30 mouse cellular contexts compared by ENCODE assay signal in genomic region chr4:88427630-88428239, GRCm38 (mm10). TPM values are rescaled to one million over a fixed set of nuclear protein-coding genes. Genes with fewer than 3 reads are reported as not detected.
DNase-seq lines count a peak whose midpoint lies in the region; ATAC-seq and TF ChIP-seq lines count a peak whose summit lies in the region.
"Had no signal": no experiment of that assay in that cellular context is flagged by ENCODE, and none has a peak within 500 bp of the region (broad histone marks: within the 10 kb centered on the region; RNA-seq: fewer than 3 reads in every experiment).

No protein-coding gene starts in this region.

- no peaks in the 10 kb centered on the region for H3K27me3 ChIP-seq in intestine, embryonic 14.5 days (replicated peaks; ENCODE audit: control insufficient read depth, insufficient read depth, low read length)
- H3K27me3 ChIP-seq in intestine, embryonic 15.5 days (replicated peaks): no peaks in the 10 kb centered on the region
- no peaks in the 10 kb centered on the region for H3K27me3 ChIP-seq in stomach, embryonic 14.5 days (ENCODE audit: control insufficient read depth, insufficient read depth, low read length)
- no peaks in the 10 kb centered on the region for H3K27me3 ChIP-seq in stomach, postnatal 0 days (ENCODE audit: control insufficient read depth, insufficient read depth, low read length)
- no peaks in the 10 kb centered on the region for H3K27me3 ChIP-seq in embryonic facial prominence, embryonic 15.5 days
- no peaks in the 10 kb centered on the region for H3K27me3 ChIP-seq in limb, embryonic 15.5 days
- no peaks in the 10 kb centered on the region for H3K27me3 ChIP-seq in heart, embryonic 10.5 days (ENCODE audit: insufficient read depth, poor library complexity, severe bottlenecking)
- H3K27me3 ChIP-seq: CH12.LX; heart, embryonic 12.5 days; heart, embryonic 15.5 days; hindbrain, embryonic 13.5 days had no signal

- H3K36me3 ChIP-seq in intestine, embryonic 14.5 days (ENCODE audit: control insufficient read depth, insufficient read depth, low read length): peaks cover 2% of the 10 kb centered on the region; the same call in 1 of the 2 replicates
- no peaks in the 10 kb centered on the region for H3K36me3 ChIP-seq in intestine, embryonic 15.5 days
- no peaks in the 10 kb centered on the region for H3K36me3 ChIP-seq in stomach, embryonic 14.5 days (ENCODE audit: control insufficient read depth, insufficient read depth, low read length)
- no peaks in the 10 kb centered on the region for H3K36me3 ChIP-seq in stomach, postnatal 0 days (ENCODE audit: control insufficient read depth, insufficient read depth, low read length)
- no peaks in the 10 kb centered on the region for H3K36me3 ChIP-seq in embryonic facial prominence, embryonic 15.5 days
- no peaks in the 10 kb centered on the region for H3K36me3 ChIP-seq in limb, embryonic 15.5 days
- H3K36me3 ChIP-seq in heart, embryonic 10.5 days: no peaks in the 10 kb centered on the region
- H3K36me3 ChIP-seq: G1E; heart, embryonic 12.5 days; heart, embryonic 15.5 days; hindbrain, embryonic 10.5 days; hindbrain, embryonic 13.5 days had no signal

- no peak for TF ChIP-seq EP300 in stomach, postnatal 0 days (optimal IDR thresholded peaks at IDR 0.05)

- H3K4me3 ChIP-seq in intestine, embryonic 14.5 days (ENCODE audit: low read depth, low read length): no peak overlapping the region
- H3K4me3 ChIP-seq in intestine, embryonic 15.5 days (replicated peaks): no peak overlapping the region
- no peak overlapping the region for H3K4me3 ChIP-seq in stomach, embryonic 14.5 days (ENCODE audit: low read depth, low read length)
- no peak overlapping the region for H3K4me3 ChIP-seq in stomach, postnatal 0 days (ENCODE audit: low read depth, low read length)
- no peak overlapping the region for H3K4me3 ChIP-seq in embryonic facial prominence, embryonic 15.5 days (replicated peaks)
- H3K4me3 ChIP-seq in limb, embryonic 15.5 days: no peak overlapping the region
- H3K4me3 ChIP-seq in heart, embryonic 10.5 days: no peak overlapping the region
- H3K4me3 ChIP-seq: gastrocnemius, adult 2 months; heart, embryonic 12.5 days; heart, embryonic 15.5 days; hindbrain, embryonic 10.5 days; hindbrain, embryonic 13.5 days had no signal

- WGBS in intestine, embryonic 14.5 days: 73% methylated on average over 2 of the region's 2 CpGs
- 71% methylated on average over 2 of the region's 2 CpGs for WGBS in intestine, embryonic 15.5 days
- WGBS in stomach, embryonic 14.5 days: 76% methylated on average over 2 of the region's 2 CpGs
- WGBS in stomach, postnatal 0 days: 84% methylated on average over 2 of the region's 2 CpGs
- WGBS in embryonic facial prominence, embryonic 15.5 days: 35% methylated on average over 2 of the region's 2 CpGs
- 74% methylated on average over 2 of the region's 2 CpGs for WGBS in limb, embryonic 15.5 days
- WGBS in heart, embryonic 10.5 days: 85% methylated on average over 2 of the region's 2 CpGs

- no peaks in the 10 kb centered on the region for H3K4me1 ChIP-seq in intestine, embryonic 14.5 days (replicated peaks; ENCODE audit: control insufficient read depth, insufficient read depth, low read length)
- H3K4me1 ChIP-seq in intestine, embryonic 15.5 days (replicated peaks): no peaks in the 10 kb centered on the region
- no peaks in the 10 kb centered on the region for H3K4me1 ChIP-seq in stomach, embryonic 14.5 days (ENCODE audit: control insufficient read depth, insufficient read depth, low read length)
- no peaks in the 10 kb centered on the region for H3K4me1 ChIP-seq in stomach, postnatal 0 days (replicated peaks; ENCODE audit: control insufficient read depth, insufficient read depth)
- H3K4me1 ChIP-seq in embryonic facial prominence, embryonic 15.5 days: peaks cover 3% of the 10 kb centered on the region; the same call in 1 of the 2 replicates
- no peaks in the 10 kb centered on the region for H3K4me1 ChIP-seq in limb, embryonic 15.5 days
- no peaks in the 10 kb centered on the region for H3K4me1 ChIP-seq in heart, embryonic 10.5 days
- H3K4me1 ChIP-seq: heart, embryonic 12.5 days; heart, embryonic 15.5 days; hindbrain, embryonic 10.5 days; hindbrain, embryonic 13.5 days had no signal

- H3K9ac ChIP-seq in intestine, embryonic 14.5 days (ENCODE audit: low read length): no peak overlapping the region
- no peak overlapping the region for H3K9ac ChIP-seq in intestine, embryonic 15.5 days
- no peak overlapping the region for H3K9ac ChIP-seq in stomach, embryonic 14.5 days (replicated peaks; ENCODE audit: low read depth, low read length)
- no peak overlapping the region for H3K9ac ChIP-seq in stomach, postnatal 0 days (ENCODE audit: low read length)
- no peak overlapping the region for H3K9ac ChIP-seq in embryonic facial prominence, embryonic 15.5 days
- no peak overlapping the region for H3K9ac ChIP-seq in limb, embryonic 15.5 days
- H3K9ac ChIP-seq: forebrain, postnatal 0 days; heart, embryonic 12.5 days; heart, embryonic 15.5 days; hindbrain, embryonic 13.5 days had no signal

- no peak for DNase-seq in intestine, embryonic 14.5 days (ENCODE audit: low spot score)
- no peak for DNase-seq in stomach, postnatal 0 days (ENCODE audit: low spot score)
- no peak for DNase-seq in heart, embryonic 10.5 days (ENCODE audit: low spot score)
- DNase-seq: adrenal gland, adult 8-10 months; adrenal gland, postnatal 25 days; B cell, adult 2 months; cerebellum, adult 11-12 months; cerebellum, adult 8-10 months; cerebellum, postnatal 14 days; forebrain, postnatal 0 days; gastrocnemius, adult 2 months; gastrocnemius, postnatal 14 days; heart, adult 11 months; heart, postnatal 10 days; heart, postnatal 36 days had no signal

- no peaks in the 10 kb centered on the region for H3K9me3 ChIP-seq in intestine, embryonic 14.5 days (ENCODE audit: control insufficient read depth, low read length)
- no peaks in the 10 kb centered on the region for H3K9me3 ChIP-seq in intestine, embryonic 15.5 days
- no peaks in the 10 kb centered on the region for H3K9me3 ChIP-seq in stomach, embryonic 14.5 days (ENCODE audit: control insufficient read depth, low read depth, low read length)
- no peaks in the 10 kb centered on the region for H3K9me3 ChIP-seq in stomach, postnatal 0 days (ENCODE audit: control insufficient read depth, low read length)
- H3K9me3 ChIP-seq in embryonic facial prominence, embryonic 15.5 days (replicated peaks): no peaks in the 10 kb centered on the region
- H3K9me3 ChIP-seq in limb, embryonic 15.5 days: no peaks in the 10 kb centered on the region
- no peaks in the 10 kb centered on the region for H3K9me3 ChIP-seq in heart, embryonic 10.5 days
- H3K9me3 ChIP-seq: G1E; heart, embryonic 12.5 days; heart, embryonic 15.5 days; hindbrain, embryonic 10.5 days; hindbrain, embryonic 13.5 days had no signal

- ATAC-seq in intestine, embryonic 14.5 days (replicated peaks; ENCODE audit: low FRiP score, low TSS enrichment, low read depth): no peak
- ATAC-seq in intestine, embryonic 15.5 days: no peak
- no peak for ATAC-seq in stomach, embryonic 14.5 days (ENCODE audit: insufficient number of reproducible peaks, insufficient read depth, low FRiP score, low read depth)
- no peak for ATAC-seq in stomach, postnatal 0 days (ENCODE audit: low FRiP score, low TSS enrichment)
- ATAC-seq in embryonic facial prominence, embryonic 15.5 days (ENCODE audit: insufficient number of reproducible peaks, low FRiP score, low TSS enrichment, low read depth): no peak
- no peak for ATAC-seq in limb, embryonic 15.5 days (ENCODE audit: insufficient number of reproducible peaks, low FRiP score, low TSS enrichment, low read depth)
- no peak for ATAC-seq in megakaryocyte, adult 5-6 weeks (ENCODE audit: poor library complexity, severe bottlenecking)
- ATAC-seq: activated CD4-positive, CD25-positive, alpha-beta regulatory T cell, adult 4 months; forebrain, embryonic 14.5 days; forebrain, postnatal 0 days; hindbrain, embryonic 16.5 days; intestine, postnatal 0 days had no signal

- H3K4me2 ChIP-seq in intestine, embryonic 14.5 days (ENCODE audit: low read length): no peak overlapping the region
- H3K4me2 ChIP-seq in intestine, embryonic 15.5 days (replicated peaks): no peak overlapping the region
- H3K4me2 ChIP-seq in stomach, embryonic 14.5 days (replicated peaks; ENCODE audit: low read depth, low read length): no peak overlapping the region
- no peak overlapping the region for H3K4me2 ChIP-seq in stomach, postnatal 0 days (replicated peaks; ENCODE audit: low read depth)
- H3K4me2 ChIP-seq in embryonic facial prominence, embryonic 15.5 days (replicated peaks): no peak overlapping the region
- H3K4me2 ChIP-seq in limb, embryonic 15.5 days: no peak overlapping the region
- H3K4me2 ChIP-seq: heart, embryonic 12.5 days; heart, embryonic 15.5 days; hindbrain, embryonic 13.5 days had no signal

- H3K27ac ChIP-seq in intestine, embryonic 14.5 days (ENCODE audit: low read depth): peak overlapping the region; percentile 57; the same call in 1 of the 2 replicates
- no peak overlapping the region for H3K27ac ChIP-seq in intestine, embryonic 15.5 days
- H3K27ac ChIP-seq in stomach, embryonic 14.5 days (ENCODE audit: low read length): peak overlapping the region; percentile 33; the same call in 1 of the 2 replicates
- H3K27ac ChIP-seq in stomach, postnatal 0 days (replicated peaks): no peak overlapping the region
- peak overlapping the region; percentile 71 for H3K27ac ChIP-seq in embryonic facial prominence, embryonic 15.5 days (replicated peaks)
- peak overlapping the region; percentile 43; the same call in 1 of the 2 replicates for H3K27ac ChIP-seq in limb, embryonic 15.5 days
- H3K27ac ChIP-seq in heart, embryonic 10.5 days: no peak overlapping the region
- H3K27ac ChIP-seq: gastrocnemius, adult 2 months; heart, embryonic 15.5 days; hindbrain, embryonic 10.5 days; hindbrain, embryonic 13.5 days had no signal

- TF ChIP-seq CTCF in stomach, postnatal 0 days (IDR thresholded peaks at IDR 0.05; ENCODE audit: low read depth): no peak

RNA-seq across cellular contexts. Expression of gene Hacd4, which starts 11.0 kb away (rescaled TPM):
- polyA plus RNA-seq in intestine, embryonic 14.5 days (2014; fragmentation: Nextera tagmentation; extraction: Ambion mirVana): 16.7 and 19.4 TPM in 2 replicates
- polyA plus RNA-seq in intestine, embryonic 15.5 days (2015; fragmentation: Nextera tagmentation; extraction: Ambion mirVana): 12.2 and 12.7 TPM in 2 replicates
- 15.5 and 16.1 TPM in 2 replicates for polyA plus RNA-seq in stomach, embryonic 14.5 days (2014; fragmentation: Nextera tagmentation; extraction: Ambion mirVana)
- 8.5 and 9.2 TPM in 2 replicates for polyA plus RNA-seq in stomach, postnatal 0 days (2015; fragmentation: Nextera tagmentation; extraction: Ambion mirVana)
- polyA plus RNA-seq in embryonic facial prominence, embryonic 15.5 days (2015; fragmentation: Nextera tagmentation; extraction: Ambion mirVana): 11.8 and 12.1 TPM in 2 replicates
- 9.1 TPM in 2 replicates for polyA plus RNA-seq in limb, embryonic 15.5 days (2015; fragmentation: Nextera tagmentation; extraction: Ambion mirVana)
- total RNA-seq in megakaryocyte, adult 5-6 weeks (2015): 112 and 118 TPM in 2 replicates
- 70.7 and 72.7 TPM in 2 replicates for total RNA-seq in megakaryocyte, adult 5-6 weeks (2017)
- polyA plus RNA-seq in heart, embryonic 10.5 days (2016; fragmentation: Nextera tagmentation; extraction: Ambion mirVana): 5.5 and 8.2 TPM in 2 replicates
- polyA plus RNA-seq: G1E had no signal

Comparison
In these comparisons a context has a peak if more than half of its experiments do, and no peak if none do; other contexts are left out.
1. H3K27ac ChIP-seq: peak in intestine, embryonic 14.5 days (single experiment), stomach, embryonic 14.5 days (single experiment), embryonic facial prominence, embryonic 15.5 days (single experiment) and limb, embryonic 15.5 days (single experiment); none in intestine, embryonic 15.5 days (single experiment), stomach, postnatal 0 days (single experiment) and heart, embryonic 10.5 days (single experiment).